In the genomic region with DNA sequence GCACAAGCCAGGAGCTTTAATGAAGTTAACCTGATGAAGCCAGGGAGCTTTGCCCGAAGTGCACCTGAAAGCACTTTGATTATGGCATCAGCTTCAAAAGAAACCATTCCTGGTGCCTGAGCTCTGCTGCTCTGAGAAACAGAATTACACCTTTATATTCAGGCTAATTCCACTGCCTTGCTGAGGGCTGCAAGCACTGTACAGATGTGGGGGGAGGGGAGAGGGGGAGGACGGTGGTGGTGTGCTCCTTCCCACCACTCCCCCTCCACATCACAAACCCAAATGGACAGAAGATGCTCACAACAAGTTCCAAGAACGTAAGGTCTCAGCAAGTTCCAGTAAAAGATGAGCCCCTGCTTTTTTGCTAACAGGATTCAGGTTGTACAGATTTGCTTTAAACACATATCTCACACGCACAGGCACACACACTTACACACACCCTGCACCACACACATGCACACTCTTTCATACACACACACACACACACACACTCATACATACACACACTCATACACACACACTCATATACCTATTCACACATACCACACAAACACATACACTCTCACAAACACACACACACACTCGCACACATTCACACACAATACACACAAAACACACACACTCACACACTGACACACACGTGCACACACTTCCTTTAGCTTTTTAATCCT, we compare ENCODE assay signal across 11 mouse cellular contexts. TPM values are rescaled to one million over a fixed set of nuclear protein-coding genes. Genes with fewer than 3 reads are reported as not detected.
DNase-seq lines count a peak whose midpoint lies in the region; ATAC-seq and TF ChIP-seq lines count a peak whose summit lies in the region.
"Had no signal": no experiment of that assay in that cellular context is flagged by ENCODE, and none has a peak within 500 bp of the region (broad histone marks: within the 10 kb centered on the region; RNA-seq: fewer than 3 reads in every experiment).

No protein-coding gene starts in this region.

- 47% methylated on average over 6 of the region's 6 CpGs for WGBS in liver, embryonic 11.5 days
- 44% methylated on average over 6 of the region's 6 CpGs for WGBS in liver, postnatal 0 days (ENCODE audit: insufficient replicate concordance)
- WGBS in embryonic facial prominence, embryonic 13.5 days: 38% methylated on average over 6 of the region's 6 CpGs
- whole genome bisulfite sequencing in forebrain, embryonic 16.5 days: 49% methylated on average over 6 of the region's 6 CpGs
- 26% methylated on average over 6 of the region's 6 CpGs for WGBS in limb, embryonic 14.5 days

- no peaks in the 10 kb centered on the region for H3K36me3 ChIP-seq in liver, embryonic 11.5 days (ENCODE audit: control insufficient read depth, insufficient read depth, low read length)
- H3K36me3 ChIP-seq in liver, postnatal 0 days (replicated peaks; ENCODE audit: insufficient read depth, low read length): no peaks in the 10 kb centered on the region
- H3K36me3 ChIP-seq in embryonic facial prominence, embryonic 13.5 days: no peaks in the 10 kb centered on the region
- no peaks in the 10 kb centered on the region for H3K36me3 ChIP-seq in forebrain, embryonic 16.5 days (ENCODE audit: control insufficient read depth, insufficient read depth)
- no peaks in the 10 kb centered on the region for H3K36me3 ChIP-seq in limb, embryonic 14.5 days (ENCODE audit: control insufficient read depth, insufficient read depth, low read length)

- no peak for TF ChIP-seq POLR2A in limb, embryonic 14.5 days (IDR thresholded peaks at IDR 0.05; ENCODE audit: borderline replicate concordance, extremely low read depth, insufficient read depth, insufficient read length)

- DNase-seq in liver, embryonic 11.5 days (ENCODE audit: low spot score): no peak
- DNase-seq in liver, postnatal 0 days: no peak
- DNase-seq in limb, embryonic 14.5 days (ENCODE audit: low spot score): no peak
- no peak for DNase-seq in ovary, postnatal 14 days (ENCODE audit: low spot score)
- DNase-seq in adipocyte (ENCODE audit: low spot score): no peak
- DNase-seq: gastrocnemius, postnatal 25 days; thymus, postnatal 4 days had no signal

- peaks cover 7% of the 10 kb centered on the region for H3K27me3 ChIP-seq in liver, embryonic 11.5 days (replicated peaks; ENCODE audit: control insufficient read depth, insufficient read depth, low read length)
- H3K27me3 ChIP-seq in liver, postnatal 0 days (ENCODE audit: insufficient read depth, low read length): peaks cover under 1% of the 10 kb centered on the region; the same call in 1 of the 2 replicates
- peaks cover 10% of the 10 kb centered on the region for H3K27me3 ChIP-seq in embryonic facial prominence, embryonic 13.5 days
- peaks cover under 1% of the 10 kb centered on the region; the same call in 1 of the 2 replicates for H3K27me3 ChIP-seq in forebrain, embryonic 16.5 days (replicated peaks; ENCODE audit: control insufficient read depth, insufficient read depth, low read length)
- H3K27me3 ChIP-seq in limb, embryonic 14.5 days (ENCODE audit: control insufficient read depth, insufficient read depth, low read length): no peaks in the 10 kb centered on the region

- TF ChIP-seq CTCF in liver, postnatal 0 days (IDR thresholded peaks at IDR 0.05; ENCODE audit: low read depth): no peak

- peak overlapping the region; percentile 18; the same call in 1 of the 2 replicates for H3K4me2 ChIP-seq in liver, embryonic 11.5 days
- no peak overlapping the region for H3K4me2 ChIP-seq in liver, postnatal 0 days (ENCODE audit: low read depth, low read length)
- peak overlapping the region; percentile 39 for H3K4me2 ChIP-seq in embryonic facial prominence, embryonic 13.5 days
- peak overlapping the region; percentile 8; the same call in 1 of the 2 replicates for H3K4me2 ChIP-seq in forebrain, embryonic 16.5 days (ENCODE audit: low read length)
- H3K4me2 ChIP-seq in limb, embryonic 14.5 days (replicated peaks; ENCODE audit: low read depth, low read length, severe bottlenecking): peak overlapping the region; percentile 24; the same call in 1 of the 2 replicates

- TF ChIP-seq EP300 in liver, postnatal 0 days (IDR thresholded peaks at IDR 0.05; ENCODE audit: low read depth): no peak

- no peak overlapping the region for H3K27ac ChIP-seq in liver, embryonic 11.5 days (ENCODE audit: low read depth, low read length)
- no peak overlapping the region for H3K27ac ChIP-seq in liver, postnatal 0 days (ENCODE audit: low read depth)
- no peak overlapping the region for H3K27ac ChIP-seq in embryonic facial prominence, embryonic 13.5 days
- no peak overlapping the region for H3K27ac ChIP-seq in forebrain, embryonic 16.5 days (ENCODE audit: low read length)
- H3K27ac ChIP-seq in limb, embryonic 14.5 days (replicated peaks; ENCODE audit: low read depth, low read length): no peak overlapping the region
- H3K27ac ChIP-seq: macrophage had no signal

- H3K4me3 ChIP-seq in liver, embryonic 11.5 days (ENCODE audit: low read depth, low read length): no peak overlapping the region
- no peak overlapping the region for H3K4me3 ChIP-seq in liver, postnatal 0 days (ENCODE audit: low read depth, low read length)
- H3K4me3 ChIP-seq in embryonic facial prominence, embryonic 13.5 days: no peak overlapping the region
- no peak overlapping the region for H3K4me3 ChIP-seq in forebrain, embryonic 16.5 days (replicated peaks; ENCODE audit: low read length)
- no peak overlapping the region for H3K4me3 ChIP-seq in limb, embryonic 14.5 days (replicated peaks; ENCODE audit: low read length)

- H3K9me3 ChIP-seq in liver, embryonic 11.5 days (ENCODE audit: control insufficient read depth, low read length): no peaks in the 10 kb centered on the region
- no peaks in the 10 kb centered on the region for H3K9me3 ChIP-seq in liver, postnatal 0 days (ENCODE audit: low read length)
- H3K9me3 ChIP-seq in embryonic facial prominence, embryonic 13.5 days: no peaks in the 10 kb centered on the region
- no peaks in the 10 kb centered on the region for H3K9me3 ChIP-seq in forebrain, embryonic 16.5 days (ENCODE audit: control insufficient read depth, low read length)
- no peaks in the 10 kb centered on the region for H3K9me3 ChIP-seq in limb, embryonic 14.5 days (ENCODE audit: control insufficient read depth, low read length)

- no peaks in the 10 kb centered on the region for H3K4me1 ChIP-seq in liver, embryonic 11.5 days (replicated peaks; ENCODE audit: control insufficient read depth, insufficient read depth, low read length)
- no peaks in the 10 kb centered on the region for H3K4me1 ChIP-seq in liver, postnatal 0 days (ENCODE audit: insufficient read depth)
- peaks cover 30% of the 10 kb centered on the region for H3K4me1 ChIP-seq in embryonic facial prominence, embryonic 13.5 days
- peaks cover 8% of the 10 kb centered on the region for H3K4me1 ChIP-seq in forebrain, embryonic 16.5 days (replicated peaks; ENCODE audit: control insufficient read depth, insufficient read depth, low read length)
- H3K4me1 ChIP-seq in limb, embryonic 14.5 days (ENCODE audit: control insufficient read depth, insufficient read depth, low read length): peaks cover 25% of the 10 kb centered on the region

- no peak overlapping the region for H3K9ac ChIP-seq in liver, embryonic 11.5 days (ENCODE audit: low read depth, low read length)
- H3K9ac ChIP-seq in liver, postnatal 0 days (replicated peaks): no peak overlapping the region
- no peak overlapping the region for H3K9ac ChIP-seq in embryonic facial prominence, embryonic 13.5 days
- H3K9ac ChIP-seq in forebrain, embryonic 16.5 days (replicated peaks; ENCODE audit: low read depth, low read length): no peak overlapping the region
- no peak overlapping the region for H3K9ac ChIP-seq in limb, embryonic 14.5 days (ENCODE audit: low read depth, low read length, severe bottlenecking)

- no peak for ATAC-seq in liver, embryonic 11.5 days (replicated peaks; ENCODE audit: low FRiP score)
- no peak for ATAC-seq in liver, postnatal 0 days
- ATAC-seq in embryonic facial prominence, embryonic 13.5 days (ENCODE audit: insufficient number of reproducible peaks, insufficient read depth, low FRiP score, low TSS enrichment, low read depth): no peak
- peak; percentile 41 for ATAC-seq in forebrain, embryonic 16.5 days
- peak; percentile 24; the same call in 1 of the 2 replicates for ATAC-seq in limb, embryonic 14.5 days (ENCODE audit: low FRiP score, low read depth)
- ATAC-seq: activated CD4-positive, CD25-positive, alpha-beta regulatory T cell, adult 4 months had no signal

RNA-seq across cellular contexts. Expression of a gene that starts 6.6 kb away (rescaled TPM):
- polyA plus RNA-seq in liver, embryonic 11.5 days (2014; fragmentation: Nextera tagmentation; extraction: Ambion mirVana): 5.2 and 6.2 TPM in 2 replicates
- polyA plus RNA-seq in liver, postnatal 0 days (2015; fragmentation: Nextera tagmentation; extraction: Ambion mirVana): 0.86 and 0.96 TPM in 2 replicates
- 48.3 and 51.3 TPM in 2 replicates for polyA plus RNA-seq in embryonic facial prominence, embryonic 13.5 days (2015; fragmentation: Nextera tagmentation; extraction: Ambion mirVana)
- 31.1 and 43.9 TPM in 2 replicates for polyA plus RNA-seq in forebrain, embryonic 16.5 days (2015; fragmentation: Nextera tagmentation; extraction: Ambion mirVana)
- 60.3 and 64.5 TPM in 2 replicates for polyA plus RNA-seq in limb, embryonic 14.5 days (2012; rRNA removed)
- polyA plus RNA-seq in limb, embryonic 14.5 days (2014; fragmentation: Nextera tagmentation; extraction: Ambion mirVana): 30.4 and 34.2 TPM in 2 replicates

Comparison
In these comparisons a context has a peak if more than half of its experiments do, and no peak if none do; other contexts are left out.
1. ATAC-seq: peak in forebrain, embryonic 16.5 days (single experiment) and limb, embryonic 14.5 days (single experiment); none in liver, embryonic 11.5 days (single experiment), liver, postnatal 0 days (single experiment) and embryonic facial prominence, embryonic 13.5 days (single experiment).